Mouse (Mus musculus): ENCODE measurements around the gene Maml3. TPM values are rescaled to one million over a fixed set of nuclear protein-coding genes. Genes with fewer than 3 reads are reported as not detected.

The Maml3 gene
- total and polyA plus RNA-seq, 3 experiments, result 0.81 to 1.8 (median 0.98) TPM

- no peaks in the 10 kb centered on the region for H3K79me2 ChIP-seq (replicated peaks; ENCODE audit: control insufficient read depth, extremely low read depth, insufficient read depth, poor library complexity, severe bottlenecking)
- H3K27me3 ChIP-seq (replicated peaks), result no peaks in the 10 kb centered on the region
- peak overlapping the region in 1 of 3 experiments; percentile 2 for H3K4me3 ChIP-seq (replicated peaks in 1 of 3; ENCODE audit: low read depth in 2 of 3, low read length in 2 of 3, poor library complexity in 1 of 3)
- no peak overlapping the region for H3K9ac ChIP-seq (ENCODE audit: insufficient read depth, low read depth)
- H3K27ac ChIP-seq (ENCODE audit: insufficient read depth, low read depth), result no peak overlapping the region
- H3K36me3 ChIP-seq (replicated peaks in 1 of 2; ENCODE audit: control insufficient read depth in 1 of 2, insufficient read depth in 1 of 2, low read length in 1 of 2), result peaks cover 0 to 16% of the 10 kb centered on the region in 2 experiments
- in situ Hi-C loops (cut with MboI; ENCODE audit: low pct_ligation_motif_present, low pct_unique_long_range_greater_than_20kb, low sequenced_read_pairs), result no loop called here
- dilution Hi-C loops (cut with MboI; ENCODE audit: extremely low pct_ligation_motif_present, extremely low pct_unique_long_range_greater_than_20kb, low sequenced_read_pairs), result no loop called here
- TF ChIP-seq IRF4 (IDR thresholded peaks at IDR 0.05; ENCODE audit: low read depth, low read length) (no peak), MYC (IDR thresholded peaks at IDR 0.05; ENCODE audit: low read depth, low read length) (no peak), CHD2 (IDR thresholded peaks at IDR 0.05; ENCODE audit: low read length) (0 out of 2 replicates have a peak, but pooled peaks have one; percentile 23)
- no peaks in the 10 kb centered on the region for H3K9me3 ChIP-seq (replicated peaks; ENCODE audit: low read length)
- H3K4me1 ChIP-seq (ENCODE audit: control insufficient read depth in 1 of 2, insufficient read depth in 2 of 2), result peaks cover 5 to 24% of the 10 kb centered on the region in 2 experiments; a peak in 2 of 4 replicates
- peak; percentile 33 for DNase-seq (ENCODE audit: extremely low read depth)
- H3K4me2 ChIP-seq (ENCODE audit: insufficient read depth, low read depth, poor library complexity, severe bottlenecking), result no peak overlapping the region
Observed at GRCm38 (mm10) chr3:51788591-51789339, 316.1 kb downstream of the Maml3 start.

- no peak for DNase-seq (ENCODE audit: extremely low read depth)
- Histone ChIP-seq H3K27me3 (replicated peaks) (no peaks in the 10 kb centered on the region), H3K4me1 (ENCODE audit: control insufficient read depth in 1 of 2, insufficient read depth in 2 of 2) (peaks cover 5 to 24% of the 10 kb centered on the region in 2 experiments; a peak in 2 of 4 replicates), H3K9ac (ENCODE audit: insufficient read depth, low read depth) (no peak overlapping the region), H3K27ac (ENCODE audit: insufficient read depth, low read depth) (no peak overlapping the region), H3K4me3 (replicated peaks in 1 of 3; ENCODE audit: low read depth in 2 of 3, low read length in 2 of 3, poor library complexity in 1 of 3) (no peak overlapping the region), H3K9me3 (replicated peaks; ENCODE audit: low read length) (no peaks in the 10 kb centered on the region), H3K79me2 (replicated peaks; ENCODE audit: control insufficient read depth, extremely low read depth, insufficient read depth, poor library complexity, severe bottlenecking) (no peaks in the 10 kb centered on the region), H3K36me3 (replicated peaks in 1 of 2; ENCODE audit: control insufficient read depth in 1 of 2, insufficient read depth in 1 of 2, low read length in 1 of 2) (peaks cover 0 to 18% of the 10 kb centered on the region in 2 experiments), H3K4me2 (ENCODE audit: insufficient read depth, low read depth, poor library complexity, severe bottlenecking) (no peak overlapping the region)
- in situ Hi-C loops (cut with MboI; ENCODE audit: low pct_ligation_motif_present, low pct_unique_long_range_greater_than_20kb, low sequenced_read_pairs), result no loop called here
- TF ChIP-seq ZC3H11A (IDR thresholded peaks at IDR 0.05; ENCODE audit: low read depth, low read length), result no peak
- no peak for TF ChIP-seq NELFE (IDR thresholded peaks at IDR 0.05; ENCODE audit: low read depth, low read length)
- TF ChIP-seq MAX (IDR thresholded peaks at IDR 0.05; ENCODE audit: low read length), result no peak
- no peak for TF ChIP-seq USF1 (IDR thresholded peaks at IDR 0.05; ENCODE audit: low read depth, low read length)
- TF ChIP-seq ZMIZ1 (IDR thresholded peaks at IDR 0.05; ENCODE audit: low read depth, low read length), result no peak
- no peak for TF ChIP-seq HCFC1 (IDR thresholded peaks at IDR 0.05; ENCODE audit: low read depth, low read length)
- TF ChIP-seq PAX5 (IDR thresholded peaks at IDR 0.05; ENCODE audit: low read length), result no peak
- TF ChIP-seq CTCF (conservative IDR thresholded peaks at IDR 0.05 in 1 of 2, IDR thresholded peaks at IDR 0.05 in 1 of 2; ENCODE audit: low read depth in 2 of 2, low read length in 2 of 2), result peak in 1 of 2 experiments; percentile 21; a peak in 1 of 4 replicates
- dilution Hi-C loops (cut with MboI; ENCODE audit: extremely low pct_ligation_motif_present, extremely low pct_unique_long_range_greater_than_20kb, low sequenced_read_pairs), result no loop called here
Observed at GRCm38 (mm10) chr3:51787945-51788344, 316.9 kb downstream of the Maml3 start.

- H3K27ac ChIP-seq (ENCODE audit: insufficient read depth, low read depth), result no peak overlapping the region
- H3K36me3 ChIP-seq (replicated peaks in 1 of 2; ENCODE audit: control insufficient read depth in 1 of 2, insufficient read depth in 1 of 2, low read length in 1 of 2), result peaks cover 0 to 16% of the 10 kb centered on the region in 2 experiments
- dilution Hi-C loops (cut with MboI; ENCODE audit: extremely low pct_ligation_motif_present, extremely low pct_unique_long_range_greater_than_20kb, low sequenced_read_pairs) (no loop called here), in situ Hi-C loops (cut with MboI; ENCODE audit: low pct_ligation_motif_present, low pct_unique_long_range_greater_than_20kb, low sequenced_read_pairs) (no loop called here)
- H3K4me3 ChIP-seq (replicated peaks in 1 of 3; ENCODE audit: low read depth in 2 of 3, low read length in 2 of 3, poor library complexity in 1 of 3), result no peak overlapping the region
- H3K4me1 ChIP-seq (ENCODE audit: control insufficient read depth in 1 of 2, insufficient read depth in 2 of 2), result peaks cover 5 to 25% of the 10 kb centered on the region in 2 experiments; a peak in 2 of 4 replicates
- no peaks in the 10 kb centered on the region for H3K9me3 ChIP-seq (replicated peaks; ENCODE audit: low read length)
- H3K9ac ChIP-seq (ENCODE audit: insufficient read depth, low read depth), result no peak overlapping the region
- no peaks in the 10 kb centered on the region for H3K79me2 ChIP-seq (replicated peaks; ENCODE audit: control insufficient read depth, extremely low read depth, insufficient read depth, poor library complexity, severe bottlenecking)
- no peak overlapping the region for H3K4me2 ChIP-seq (ENCODE audit: insufficient read depth, low read depth, poor library complexity, severe bottlenecking)
- H3K27me3 ChIP-seq (replicated peaks), result no peaks in the 10 kb centered on the region
- TF ChIP-seq UBTF (IDR thresholded peaks at IDR 0.05; ENCODE audit: low read depth, low read length) (no peak), MEF2A (IDR thresholded peaks at IDR 0.05; ENCODE audit: borderline replicate concordance, low read depth, low read length) (no peak), ZMIZ1 (IDR thresholded peaks at IDR 0.05; ENCODE audit: low read depth, low read length) (no peak), SMC3 (IDR thresholded peaks at IDR 0.05; ENCODE audit: low read depth, low read length) (no peak), NELFE (IDR thresholded peaks at IDR 0.05; ENCODE audit: low read depth, low read length) (no peak), CHD2 (IDR thresholded peaks at IDR 0.05; ENCODE audit: low read length) (no peak), IRF4 (IDR thresholded peaks at IDR 0.05; ENCODE audit: low read depth, low read length) (no peak), BHLHE40 (IDR thresholded peaks at IDR 0.05; ENCODE audit: low read depth, low read length) (no peak), ETS1 (conservative IDR thresholded peaks at IDR 0.05; ENCODE audit: low read depth, low read length) (no peak), TBP (conservative IDR thresholded peaks at IDR 0.05; ENCODE audit: low read depth, low read length) (no peak), ZNF384 (IDR thresholded peaks at IDR 0.05; ENCODE audit: low read depth, low read length) (no peak), KAT2A (IDR thresholded peaks at IDR 0.05; ENCODE audit: insufficient replicate concordance, low read length) (no peak), JUN (IDR thresholded peaks at IDR 0.05; ENCODE audit: insufficient read depth, low read depth, low read length) (no peak), USF2 (conservative IDR thresholded peaks at IDR 0.05; ENCODE audit: low read depth, low read length) (no peak), POLR2A (IDR thresholded peaks at IDR 0.05; ENCODE audit: low read depth, low read length) (no peak), USF1 (IDR thresholded peaks at IDR 0.05; ENCODE audit: low read depth, low read length) (no peak), CHD1 (IDR thresholded peaks at IDR 0.05; ENCODE audit: low read depth, low read length) (no peak)
- DNase-seq (ENCODE audit: extremely low read depth), result no peak
Observed at GRCm38 (mm10) chr3:51785796-51786195, 319.1 kb downstream of the Maml3 start.

Measured in CH12.LX (cell line).